Mouse (Mus musculus) central nervous system, embryonic 18 days (tissue): Measurements from ENCODE around the gene Trim34b. TPM values are rescaled to one million over a fixed set of nuclear protein-coding genes. Genes with fewer than 3 reads are reported as not detected.

Source experiments
- polyA plus RNA-seq: library from polyadenylated mRNA; depleted of rRNA; stranded (reverse); fragments of >200 nt; gene quantifications from 2 replicates; pipeline ENCODE4 v1.2.3, GENCODE M21; 2012; rRNA removed

Trim34b gene
- polyA plus RNA-seq, result 0.04 TPM in 1 of 2 replicates, not detected in the other

DNA sequence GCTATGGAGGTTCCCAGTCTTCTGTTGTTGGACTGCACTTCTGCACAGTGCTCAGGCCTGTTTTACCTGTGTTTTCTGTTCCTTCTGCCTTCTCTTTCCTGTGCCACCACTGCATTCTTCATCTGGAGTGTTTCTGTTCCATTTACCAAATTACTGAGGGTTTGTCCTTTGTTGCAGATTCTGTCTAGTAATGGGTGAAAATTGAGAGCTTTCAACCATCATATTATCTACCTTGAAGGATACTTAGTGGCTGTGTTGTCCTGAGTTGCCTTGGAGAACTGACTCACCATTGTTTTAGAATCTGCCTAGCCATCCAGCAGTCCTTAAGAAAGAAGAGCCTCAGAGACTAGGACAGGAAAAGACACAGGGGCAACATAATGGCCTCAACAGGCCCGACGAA is at the start of gene Trim34b:
Trim34b (plus strand) TSS at position 301 of the 400 bp plus-strand sequence.

DNA sequence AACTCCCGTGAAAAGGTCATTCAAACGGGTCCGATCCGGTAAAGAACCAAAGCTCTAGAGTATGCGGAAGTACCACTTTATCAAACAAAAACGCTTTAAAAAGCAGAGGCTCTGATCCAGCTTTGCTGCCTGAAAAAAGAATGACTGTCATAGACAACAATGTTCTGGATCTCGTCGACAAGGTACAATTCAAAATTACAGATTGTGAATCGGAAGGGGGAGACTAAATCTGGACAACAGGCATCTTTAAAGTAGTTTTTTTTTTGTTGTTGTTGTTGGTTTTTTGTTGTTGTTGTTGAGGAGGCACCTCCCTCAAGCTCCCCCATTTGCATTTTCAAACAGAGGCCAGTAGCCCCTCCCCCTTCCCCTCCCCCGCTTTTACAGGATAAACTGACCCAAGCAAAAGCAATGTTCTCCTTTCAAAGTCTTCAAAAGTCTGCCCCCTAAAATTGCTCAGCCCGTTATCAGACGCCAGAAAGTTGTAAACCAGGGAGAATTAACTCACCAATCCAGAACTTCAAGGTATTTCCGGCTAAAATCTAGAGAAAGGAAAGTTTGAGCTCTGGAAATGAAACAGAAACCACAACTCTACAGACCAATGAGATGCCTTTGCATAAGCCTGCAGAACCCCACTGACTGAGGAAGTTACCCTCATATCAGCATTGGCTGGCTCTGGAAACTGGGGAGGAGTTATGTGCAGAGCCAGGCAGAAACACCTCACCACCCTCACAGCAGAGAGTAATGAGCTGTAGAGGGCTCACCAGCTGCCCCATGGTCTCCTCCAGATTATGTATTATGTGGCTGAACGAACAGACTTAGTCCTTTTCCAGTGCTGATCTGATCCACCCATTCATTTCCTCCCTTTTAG is 41.5 kb upstream of the Trim34b start, which contains the start of gene Trim5:
Trim5 (minus strand) TSS at position 519 of the 868 bp plus-strand sequence.

DNA sequence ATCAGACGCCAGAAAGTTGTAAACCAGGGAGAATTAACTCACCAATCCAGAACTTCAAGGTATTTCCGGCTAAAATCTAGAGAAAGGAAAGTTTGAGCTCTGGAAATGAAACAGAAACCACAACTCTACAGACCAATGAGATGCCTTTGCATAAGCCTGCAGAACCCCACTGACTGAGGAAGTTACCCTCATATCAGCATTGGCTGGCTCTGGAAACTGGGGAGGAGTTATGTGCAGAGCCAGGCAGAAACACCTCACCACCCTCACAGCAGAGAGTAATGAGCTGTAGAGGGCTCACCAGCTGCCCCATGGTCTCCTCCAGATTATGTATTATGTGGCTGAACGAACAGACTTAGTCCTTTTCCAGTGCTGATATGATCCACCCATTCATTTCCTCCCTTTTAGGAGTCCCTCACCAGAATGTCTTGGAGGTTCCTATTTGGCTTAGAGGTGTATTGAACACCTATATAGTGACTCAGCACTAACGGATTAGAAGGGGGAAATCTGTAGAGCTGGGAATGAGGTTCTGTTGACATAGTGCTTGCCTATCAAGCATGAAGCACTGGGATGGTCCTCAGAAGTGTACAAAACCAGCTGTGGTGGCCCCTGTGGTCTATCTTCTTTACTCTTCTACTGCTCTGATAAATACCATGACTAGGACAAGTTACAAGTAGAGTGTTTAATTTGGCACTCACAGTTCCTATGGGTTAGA is 13.7 kb upstream of the Trim34b start, which contains the start of gene Trim12a:
Trim12a (minus strand) TSS at position 98 of the 712 bp plus-strand sequence.

GRCm38 (mm10) chr7:104352717-104353599 is 23.7 kb downstream of the Trim34b start, which contains the start of gene Trim12c:
TSS of gene Trim12c (minus strand) at chr7:104353362.

DNA sequence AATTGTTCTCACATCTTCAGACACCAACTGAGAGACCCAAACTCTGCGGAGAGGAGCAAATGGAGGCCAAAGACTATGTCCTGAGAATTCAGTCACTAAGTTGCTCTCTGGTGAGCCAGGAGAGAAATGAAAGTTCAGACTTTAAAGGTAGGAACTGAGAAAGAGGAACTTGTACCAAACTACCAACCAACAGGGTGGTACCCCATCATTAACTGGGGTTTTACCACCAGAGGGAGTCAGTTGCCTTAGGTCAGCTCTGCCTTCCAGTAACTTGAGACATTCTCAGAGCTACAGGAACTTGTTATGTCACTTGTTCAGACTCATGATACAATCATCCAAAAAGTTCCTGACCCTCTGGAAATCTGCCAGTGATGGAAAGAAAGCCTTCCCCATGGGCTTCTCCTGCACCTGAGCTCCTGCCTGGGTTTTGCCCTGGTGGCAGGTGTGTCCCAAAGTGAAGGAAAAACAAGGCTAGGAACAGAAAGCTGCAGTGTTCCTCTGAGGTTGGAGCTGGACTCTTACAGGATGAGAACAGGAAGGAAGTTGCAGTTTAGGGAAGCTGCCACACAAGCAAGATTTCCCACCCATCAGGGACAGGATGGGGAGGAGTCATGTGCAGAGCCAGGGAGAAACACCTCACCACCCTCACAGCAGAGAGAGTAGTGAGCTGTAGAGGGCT is 40.6 kb downstream of the Trim34b start, which contains the start of gene Trim30b:
Trim30b (minus strand) TSS at position 149 of the 679 bp plus-strand sequence.

Other genes starting within 250 kb of the Trim34b start
- not detected in 2 replicates for gene Olfr645, start 244.0 kb upstream of the Trim34b start, polyA plus RNA-seq
- not detected in 2 replicates for gene Olfr646, start 224.6 kb upstream of the Trim34b start, polyA plus RNA-seq
- not detected in 2 replicates for gene Ubqln5, start 199.6 kb upstream of the Trim34b start, polyA plus RNA-seq
- not detected in 2 replicates for gene Olfr643, start 192.1 kb upstream of the Trim34b start, polyA plus RNA-seq
- not detected in 2 replicates for gene Ubqln3, start 186.2 kb upstream of the Trim34b start, polyA plus RNA-seq
- not detected in 2 replicates for gene Ubqlnl, start 178.9 kb upstream of the Trim34b start, polyA plus RNA-seq
- gene Olfm5, start 164.6 kb upstream of the Trim34b start, polyA plus RNA-seq, result 0.17 TPM in 1 of 2 replicates, not detected in the other
- gene Olfr648, start 146.1 kb upstream of the Trim34b start, polyA plus RNA-seq, result 0.17 and 0.18 TPM in 2 replicates
- gene Olfr649, start 133.5 kb upstream of the Trim34b start, polyA plus RNA-seq, result not detected in 2 replicates
- gene Trim6, start 110.7 kb upstream of the Trim34b start, polyA plus RNA-seq, result 0.39 and 0.59 TPM in 2 replicates
- gene Trim34a, start 85.0 kb upstream of the Trim34b start, polyA plus RNA-seq, result 2.1 and 3.1 TPM in 2 replicates
- gene Trim5, start 41.4 kb upstream of the Trim34b start, polyA plus RNA-seq, result 0.16 and 0.21 TPM in 2 replicates
- gene Trim12a, start 14.0 kb upstream of the Trim34b start, polyA plus RNA-seq, result 2.9 and 3.8 TPM in 2 replicates
- 1.7 and 1.9 TPM in 2 replicates for gene Trim12c, start 23.9 kb downstream of the Trim34b start, polyA plus RNA-seq
- gene Trim30b, start 40.4 kb downstream of the Trim34b start, polyA plus RNA-seq, result 0.05 TPM in 1 of 2 replicates, not detected in the other
- gene Trim30c, start 71.4 kb downstream of the Trim34b start, polyA plus RNA-seq, result 0.05 and 0.08 TPM in 2 replicates
- gene Trim30a, start 135.7 kb downstream of the Trim34b start, polyA plus RNA-seq, result 1.3 and 1.9 TPM in 2 replicates
- 0.74 and 0.91 TPM in 2 replicates for gene Trim30d, start 178.4 kb downstream of the Trim34b start, polyA plus RNA-seq
- gene Olfr651, start 220.7 kb downstream of the Trim34b start, polyA plus RNA-seq, result not detected in 2 replicates
- gene Olfr652, start 231.4 kb downstream of the Trim34b start, polyA plus RNA-seq, result not detected in 2 replicates
- not detected in 2 replicates for gene Olfr653, start 247.8 kb downstream of the Trim34b start, polyA plus RNA-seq